Mouse (Mus musculus): Measurements from ENCODE around the gene Wnk1. TPM values are rescaled to one million over a fixed set of nuclear protein-coding genes. Genes with fewer than 3 reads are reported as not detected.

The Wnk1 gene
- polyA plus RNA-seq, 1 experiment: 288 TPM

DNA sequence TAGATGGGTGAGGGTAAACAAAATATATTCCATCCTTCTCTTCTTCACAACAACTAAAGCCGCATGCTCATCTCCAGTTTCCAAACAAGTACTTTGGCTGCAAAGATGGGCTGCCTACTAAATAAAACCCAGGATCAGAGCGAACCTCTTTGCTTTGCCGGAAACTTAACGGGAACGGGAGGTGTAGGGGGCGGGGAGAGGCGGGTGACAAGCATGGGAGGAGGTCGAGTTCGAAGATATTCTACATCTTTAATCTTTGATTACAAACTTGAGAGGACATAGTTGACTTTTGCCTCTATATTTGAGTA is 738 bp upstream of the Wnk1 start:
- Histone ChIP-seq H3K4me3 (replicated peaks; ENCODE audit: insufficient read depth, low read depth, low read length) (peak overlapping the region; percentile 61), H3K27me3 (ENCODE audit: control insufficient read depth, insufficient read depth, low read length) (no peaks in the 10 kb centered on the region), H3K4me1 (ENCODE audit: control insufficient read depth, insufficient read depth, low read length) (no peaks in the 10 kb centered on the region), H3K27ac (ENCODE audit: insufficient read depth, low read length) (no peak overlapping the region)
- no peak for TF ChIP-seq CTCF (IDR thresholded peaks at IDR 0.05; ENCODE audit: borderline replicate concordance, insufficient read depth, low read depth, low read length)
- no peak for TF ChIP-seq POLR2A (IDR thresholded peaks at IDR 0.05; ENCODE audit: borderline replicate concordance, insufficient read depth, low read length)
- peak; percentile 28 to 36 for DNase-seq
- under 1% methylated on average over 9 of the region's 9 CpGs for WGBS

DNA sequence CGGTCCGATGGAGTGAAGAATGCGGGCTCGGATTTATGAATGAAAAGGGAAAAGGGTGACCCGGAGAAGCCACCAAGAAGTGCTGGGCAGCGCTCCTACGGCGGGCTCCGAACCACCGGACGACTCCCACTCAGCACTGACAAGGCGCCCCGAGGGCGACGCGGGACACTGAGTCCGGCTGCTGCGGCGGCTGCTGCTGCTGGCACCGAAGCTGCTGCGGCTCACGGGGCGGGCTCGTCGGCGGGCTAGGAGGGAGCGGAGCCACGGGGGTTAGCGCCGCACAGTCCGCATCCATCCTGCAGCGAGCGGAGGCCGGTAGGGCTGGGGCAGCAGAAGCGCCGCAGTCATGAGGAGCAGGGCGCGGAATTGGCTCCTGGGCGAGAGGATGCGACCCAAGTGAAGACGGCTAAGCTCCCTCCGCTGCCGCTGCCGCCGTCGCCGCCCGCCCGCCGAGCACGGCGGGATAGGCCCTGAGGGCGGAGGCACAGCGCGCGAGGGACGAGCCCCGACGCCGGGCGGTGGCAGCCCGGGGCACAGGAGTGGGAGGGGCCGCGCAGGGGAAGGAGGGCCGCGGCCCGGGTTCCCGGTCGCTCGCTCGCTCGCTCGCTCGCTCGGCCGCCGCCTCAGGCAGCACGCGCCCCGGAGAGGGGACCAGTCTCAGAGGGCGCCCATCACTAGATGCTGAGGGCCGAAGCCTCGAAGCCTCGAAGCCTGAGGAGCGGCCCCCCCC is 671 bp downstream of the Wnk1 start:
- no peaks in the 10 kb centered on the region for H3K4me1 ChIP-seq (ENCODE audit: control insufficient read depth, insufficient read depth, low read length)
- H3K27ac ChIP-seq (ENCODE audit: insufficient read depth, low read length): peak overlapping the region; percentile 46; the same call in 1 of the 2 replicates
- H3K27me3 ChIP-seq (ENCODE audit: control insufficient read depth, insufficient read depth, low read length): no peaks in the 10 kb centered on the region
- DNase-seq: peak in 1 of 2 experiments; percentile 79
- no peak for TF ChIP-seq CTCF (IDR thresholded peaks at IDR 0.05; ENCODE audit: borderline replicate concordance, insufficient read depth, low read depth, low read length)
- TF ChIP-seq POLR2A (IDR thresholded peaks at IDR 0.05; ENCODE audit: borderline replicate concordance, insufficient read depth, low read length): no peak
- peak overlapping the region; percentile 92 for H3K4me3 ChIP-seq (replicated peaks; ENCODE audit: insufficient read depth, low read depth, low read length)
- WGBS: under 1% methylated on average over 75 of the region's 85 CpGs

DNA sequence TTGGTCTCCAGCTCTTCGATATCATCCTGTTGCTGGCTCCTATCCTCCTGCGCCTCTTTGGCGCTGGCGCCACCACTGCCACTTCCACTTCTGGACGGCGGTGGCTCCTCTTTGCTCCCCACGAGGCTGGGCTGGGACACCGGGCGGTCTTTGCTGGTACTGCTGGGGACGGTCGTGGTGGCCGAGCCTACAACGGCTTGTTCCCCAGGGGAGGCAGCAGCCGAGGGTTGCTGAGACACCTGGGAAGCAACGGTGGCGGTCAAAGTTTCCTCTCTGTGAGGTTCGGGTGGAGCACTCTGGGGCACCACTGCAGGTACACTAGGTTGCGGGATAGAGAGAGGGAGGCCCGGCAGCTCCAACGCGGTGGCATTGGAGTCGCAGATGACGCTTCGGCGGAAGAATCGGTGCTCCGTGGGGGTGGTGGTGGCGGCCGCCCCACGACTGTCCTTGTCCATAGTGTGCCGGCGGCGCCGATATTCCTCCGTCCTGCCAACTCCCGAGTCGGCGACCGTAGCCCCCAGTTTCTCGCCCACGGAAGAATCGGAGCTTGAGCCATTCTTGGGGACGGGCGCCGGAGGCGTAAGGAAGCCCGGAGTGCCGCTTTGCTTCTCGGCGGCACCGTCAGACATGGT is 1.4 kb downstream of the Wnk1 start:
- no peaks in the 10 kb centered on the region for H3K27me3 ChIP-seq (ENCODE audit: control insufficient read depth, insufficient read depth, low read length)
- no peaks in the 10 kb centered on the region for H3K4me1 ChIP-seq (ENCODE audit: control insufficient read depth, insufficient read depth, low read length)
- under 1% methylated on average over 51 of the region's 51 CpGs for WGBS
- H3K27ac ChIP-seq (ENCODE audit: insufficient read depth, low read length): peak overlapping the region; percentile 46; the same call in 1 of the 2 replicates
- peak overlapping the region; percentile 92 for H3K4me3 ChIP-seq (replicated peaks; ENCODE audit: insufficient read depth, low read depth, low read length)
- DNase-seq: peak; percentile 57 to 67
- TF ChIP-seq CTCF (IDR thresholded peaks at IDR 0.05; ENCODE audit: borderline replicate concordance, insufficient read depth, low read depth, low read length): 0 out of 2 replicates have a peak, but pooled peaks have one; percentile 15
- TF ChIP-seq POLR2A (IDR thresholded peaks at IDR 0.05; ENCODE audit: borderline replicate concordance, insufficient read depth, low read length): peak; percentile 12; the same call in 1 of the 2 replicates

DNA sequence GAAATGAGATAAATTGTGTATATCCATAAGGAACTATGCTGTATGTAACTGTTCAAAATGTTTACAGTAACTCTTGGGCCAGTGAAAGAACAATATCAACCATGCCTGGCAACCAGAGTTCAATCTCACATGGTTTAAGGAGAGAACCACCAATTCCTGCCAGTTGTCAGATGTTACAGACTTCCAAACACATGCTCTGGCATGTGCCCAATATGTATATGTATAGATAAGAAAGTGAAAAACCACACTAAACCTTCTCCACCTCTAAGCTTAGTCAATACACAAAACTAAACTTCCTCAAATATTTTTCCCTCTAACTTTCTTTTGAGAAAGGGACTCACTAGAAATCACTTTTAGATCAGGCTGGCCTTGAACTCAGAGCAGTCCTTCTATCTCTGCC is 13.9 kb downstream of the Wnk1 start:
- DNase-seq: no peak
- Histone ChIP-seq H3K4me1 (ENCODE audit: control insufficient read depth, insufficient read depth, low read length) (no peaks in the 10 kb centered on the region; the same call in 1 of the 2 replicates), H3K4me3 (replicated peaks; ENCODE audit: insufficient read depth, low read depth, low read length) (no peak overlapping the region), H3K27me3 (ENCODE audit: control insufficient read depth, insufficient read depth, low read length) (no peaks in the 10 kb centered on the region), H3K27ac (ENCODE audit: insufficient read depth, low read length) (no peak overlapping the region)
- no peak for TF ChIP-seq POLR2A (IDR thresholded peaks at IDR 0.05; ENCODE audit: borderline replicate concordance, insufficient read depth, low read length)
- TF ChIP-seq CTCF (IDR thresholded peaks at IDR 0.05; ENCODE audit: borderline replicate concordance, insufficient read depth, low read depth, low read length): no peak

DNA sequence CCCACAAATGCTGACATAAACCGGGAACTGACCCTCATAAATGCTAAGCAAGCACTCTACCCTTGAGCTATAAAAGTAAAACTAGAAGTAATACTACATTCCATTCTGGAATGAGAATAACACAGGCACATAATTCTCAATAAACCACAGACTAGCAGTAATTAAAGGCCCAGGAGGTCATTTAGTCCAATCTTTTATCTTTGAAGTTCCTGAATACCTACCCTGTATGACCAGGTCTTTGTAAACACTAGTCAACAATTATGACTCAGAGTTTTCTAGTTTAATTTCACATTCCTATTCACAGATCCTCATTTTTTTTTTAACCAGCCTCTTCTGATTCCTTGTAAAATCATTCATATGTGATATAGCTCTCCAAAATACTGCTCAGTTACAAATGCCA is 14.7 kb downstream of the Wnk1 start:
- DNase-seq: no peak
- no peak for TF ChIP-seq CTCF (IDR thresholded peaks at IDR 0.05; ENCODE audit: borderline replicate concordance, insufficient read depth, low read depth, low read length)
- Histone ChIP-seq H3K27me3 (ENCODE audit: control insufficient read depth, insufficient read depth, low read length) (no peaks in the 10 kb centered on the region), H3K4me1 (ENCODE audit: control insufficient read depth, insufficient read depth, low read length) (no peaks in the 10 kb centered on the region; the same call in 1 of the 2 replicates), H3K4me3 (replicated peaks; ENCODE audit: insufficient read depth, low read depth, low read length) (no peak overlapping the region), H3K27ac (ENCODE audit: insufficient read depth, low read length) (no peak overlapping the region)
- WGBS: 88% methylated on average over 1 of the region's 1 CpGs

DNA sequence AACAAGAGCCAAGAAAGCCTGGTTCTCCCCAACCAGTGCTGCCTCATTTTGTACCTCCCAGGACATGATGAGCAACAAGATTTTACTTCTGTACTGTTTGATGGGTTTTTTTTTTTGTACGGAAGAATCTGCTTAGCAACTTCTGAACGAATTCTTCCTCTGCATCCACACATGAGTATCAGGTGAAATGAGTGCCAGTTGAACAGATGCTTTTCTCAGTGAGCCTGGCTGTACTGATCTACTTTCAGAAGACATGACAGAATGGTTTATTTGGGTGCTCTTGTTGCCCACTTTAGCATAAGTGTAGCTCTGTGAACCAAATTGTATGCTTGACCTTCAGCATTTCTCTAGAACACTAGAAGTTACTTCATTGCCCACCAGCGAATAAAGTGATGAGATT is 16.4 kb downstream of the Wnk1 start:
- Histone ChIP-seq H3K27me3 (ENCODE audit: control insufficient read depth, insufficient read depth, low read length) (no peaks in the 10 kb centered on the region), H3K27ac (ENCODE audit: insufficient read depth, low read length) (no peak overlapping the region), H3K4me3 (replicated peaks; ENCODE audit: insufficient read depth, low read depth, low read length) (no peak overlapping the region), H3K4me1 (ENCODE audit: control insufficient read depth, insufficient read depth, low read length) (no peaks in the 10 kb centered on the region; the same call in 1 of the 2 replicates)
- DNase-seq: peak in 1 of 2 experiments; percentile 51
- 37% methylated on average over 3 of the region's 3 CpGs for WGBS
- TF ChIP-seq CTCF (IDR thresholded peaks at IDR 0.05; ENCODE audit: borderline replicate concordance, insufficient read depth, low read depth, low read length) (no peak), POLR2A (IDR thresholded peaks at IDR 0.05; ENCODE audit: borderline replicate concordance, insufficient read depth, low read length) (no peak)

DNA sequence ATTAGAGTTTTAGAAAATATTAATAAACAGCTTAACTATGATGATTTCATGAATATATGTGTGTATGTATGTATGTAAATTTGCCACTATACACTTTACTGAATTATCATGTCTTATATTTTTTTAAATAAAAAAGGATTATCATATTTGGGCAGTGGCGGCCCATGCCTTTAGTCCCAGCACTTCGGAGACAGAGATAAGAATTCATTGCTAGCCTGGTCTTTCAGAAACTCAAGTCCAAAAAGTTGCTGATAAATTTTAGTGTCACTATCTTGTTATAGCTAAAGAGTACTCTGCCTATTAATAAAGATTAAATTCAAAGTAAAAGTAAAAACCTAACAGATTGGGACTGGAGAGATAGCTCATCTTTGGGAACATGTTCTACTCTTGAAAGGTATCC is 18.8 kb downstream of the Wnk1 start:
- DNase-seq: no peak
- WGBS: 92% methylated on average over 2 of the region's 2 CpGs
- Histone ChIP-seq H3K4me3 (replicated peaks; ENCODE audit: insufficient read depth, low read depth, low read length) (no peak overlapping the region), H3K27me3 (ENCODE audit: control insufficient read depth, insufficient read depth, low read length) (no peaks in the 10 kb centered on the region), H3K4me1 (ENCODE audit: control insufficient read depth, insufficient read depth, low read length) (no peaks in the 10 kb centered on the region; the same call in 1 of the 2 replicates), H3K27ac (ENCODE audit: insufficient read depth, low read length) (no peak overlapping the region)
- TF ChIP-seq POLR2A (IDR thresholded peaks at IDR 0.05; ENCODE audit: borderline replicate concordance, insufficient read depth, low read length) (no peak), CTCF (IDR thresholded peaks at IDR 0.05; ENCODE audit: borderline replicate concordance, insufficient read depth, low read depth, low read length) (no peak)

DNA sequence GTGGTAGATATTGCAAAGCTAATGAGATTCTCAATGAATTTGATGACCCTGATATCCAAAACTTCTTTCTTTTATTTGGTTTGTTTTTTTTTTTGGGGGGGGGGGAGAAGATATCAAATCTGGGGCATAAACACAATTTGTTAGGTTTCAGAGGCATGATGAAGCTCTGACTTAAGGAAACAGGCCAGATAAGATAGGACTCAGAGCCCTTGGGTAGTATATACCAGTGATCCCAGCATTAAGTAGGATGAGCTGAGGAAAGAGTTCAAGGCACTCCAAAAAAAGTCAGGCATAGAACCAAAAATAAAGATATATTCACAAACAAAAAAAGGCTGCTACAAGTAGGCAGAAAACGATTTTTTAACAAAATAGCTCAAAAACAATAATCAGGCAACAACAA is 25.3 kb downstream of the Wnk1 start:
- no peak for TF ChIP-seq CTCF (IDR thresholded peaks at IDR 0.05; ENCODE audit: borderline replicate concordance, insufficient read depth, low read depth, low read length)
- no peak for TF ChIP-seq POLR2A (IDR thresholded peaks at IDR 0.05; ENCODE audit: borderline replicate concordance, insufficient read depth, low read length)
- 81% methylated on average over 1 of the region's 1 CpGs for WGBS

More for the DNA sequence above, 25.3 kb downstream of the Wnk1 start:
- Histone ChIP-seq H3K4me1 (ENCODE audit: control insufficient read depth, insufficient read depth, low read length) (no peaks in the 10 kb centered on the region), H3K27me3 (ENCODE audit: control insufficient read depth, insufficient read depth, low read length) (no peaks in the 10 kb centered on the region), H3K4me3 (replicated peaks; ENCODE audit: insufficient read depth, low read depth, low read length) (no peak overlapping the region), H3K27ac (ENCODE audit: insufficient read depth, low read length) (no peak overlapping the region)
- DNase-seq: no peak

Measured in cerebellum, adult 2 months (tissue).